Mouse (Mus musculus): Measurements from ENCODE around the gene Kpna2. TPM values are rescaled to one million over a fixed set of nuclear protein-coding genes. Genes with fewer than 3 reads are reported as not detected.
A peak's percentile ranks its signal among the peaks of the same experiment; 100 is the strongest.
"Not testable (repeated sequence)": the region's sequence is repeated elsewhere in the genome, so short reads cannot be mapped to it uniquely, and the experiment has no call there.

Gene Kpna2
- polyA plus RNA-seq, 1 experiment: 37.6 TPM

DNA sequence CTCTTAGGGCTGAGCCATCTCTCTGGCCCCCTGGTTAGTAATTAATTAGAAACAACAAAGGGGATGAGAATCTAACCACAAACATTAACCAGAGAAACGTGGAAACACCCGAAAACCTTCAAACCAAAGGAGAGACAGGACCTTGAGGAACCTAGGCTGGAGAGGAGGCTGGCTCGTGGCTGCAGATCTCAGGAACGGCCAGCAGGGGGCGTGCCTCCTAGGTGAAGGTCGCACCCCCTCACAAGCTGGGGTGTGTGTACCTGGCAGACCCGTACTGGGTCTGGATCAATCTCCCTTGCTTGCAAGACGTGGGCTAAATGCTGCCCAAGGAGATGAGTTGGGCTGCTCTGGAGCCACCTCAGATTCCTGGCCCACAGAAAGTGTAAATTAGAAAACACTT, 19.3 kb upstream of the Kpna2 start:
- DNase-seq (ENCODE audit: low spot score): no peak

DNA sequence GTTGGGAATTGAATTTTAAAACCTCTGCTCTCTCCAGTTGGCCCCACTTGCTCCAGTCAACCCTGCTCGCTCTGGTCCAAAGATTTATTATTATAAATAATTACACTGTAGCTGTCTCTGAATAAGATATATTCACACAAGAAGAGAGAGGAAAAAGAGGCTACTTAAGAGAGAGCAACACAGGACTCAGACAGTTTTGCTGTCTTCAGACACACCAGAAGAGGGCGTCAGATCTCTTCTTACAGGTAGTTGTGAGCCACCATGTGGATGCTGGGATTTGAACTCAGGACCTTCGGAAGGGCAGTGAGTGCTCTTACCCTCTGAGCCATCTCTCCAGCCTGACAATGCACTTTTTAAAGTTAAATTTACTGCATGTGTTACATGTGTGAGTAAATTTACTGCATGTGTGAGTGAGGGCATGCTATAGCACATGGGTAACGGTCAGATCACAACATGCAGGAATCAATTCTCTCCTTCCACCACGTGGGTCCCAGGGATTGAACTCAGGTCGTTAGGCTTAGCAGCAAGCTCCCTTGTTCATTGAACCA, 18.1 kb upstream of the Kpna2 start:
- no peak for DNase-seq (ENCODE audit: low spot score)

DNA sequence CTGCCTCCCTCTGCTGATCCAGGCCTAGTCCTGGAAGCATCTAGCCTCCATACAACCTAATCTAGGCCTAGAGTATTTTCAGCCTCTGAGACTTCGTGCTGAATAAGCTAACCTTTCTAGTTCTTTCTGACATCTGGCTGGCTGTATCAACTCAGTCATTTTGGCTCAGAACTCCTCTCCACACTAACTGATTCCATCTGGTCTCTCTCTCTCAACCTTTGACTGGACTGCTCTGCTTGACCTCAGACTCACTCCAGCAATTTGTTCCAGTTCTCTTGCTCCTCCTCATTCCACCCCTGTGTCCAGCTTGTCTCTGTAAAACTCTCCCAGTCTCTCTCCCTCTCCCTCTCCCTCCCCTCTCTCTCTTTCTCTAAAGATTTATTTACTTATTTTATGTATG, 17.6 kb upstream of the Kpna2 start:
- no peak for DNase-seq (ENCODE audit: low spot score)

DNA sequence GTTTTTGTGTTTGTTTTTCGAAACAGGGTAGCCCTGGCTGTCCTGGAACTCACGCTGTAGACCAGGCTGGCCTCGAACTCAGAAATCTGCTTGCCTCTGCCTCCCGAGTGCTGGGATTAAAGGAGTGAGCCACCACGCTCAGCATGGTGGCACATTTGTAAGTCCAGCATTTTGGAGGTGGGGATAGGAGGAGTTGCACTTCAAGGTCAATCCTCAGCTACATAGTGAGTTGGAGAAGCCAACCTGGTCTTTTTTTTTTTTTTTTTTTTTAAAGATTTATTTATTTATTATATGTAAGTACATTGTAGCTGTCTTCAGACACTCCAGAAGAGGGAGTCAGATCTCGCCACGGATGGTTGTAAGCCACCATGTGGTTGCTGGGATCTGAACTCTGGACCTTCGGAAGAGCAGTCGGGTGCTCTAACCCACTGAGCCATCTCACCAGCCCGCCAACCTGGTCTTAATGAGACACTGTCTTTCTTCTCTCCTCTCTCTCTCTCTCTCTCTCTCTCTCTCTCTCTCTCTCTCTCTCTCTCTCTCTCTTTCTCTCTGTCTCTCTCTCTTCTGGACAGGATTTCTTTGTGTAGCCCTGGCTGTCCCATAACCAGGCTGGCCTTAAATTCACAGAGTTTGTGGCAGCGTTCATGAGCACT, 16.3 kb upstream of the Kpna2 start:
- not testable (repeated sequence) for DNase-seq (ENCODE audit: low spot score)

DNA sequence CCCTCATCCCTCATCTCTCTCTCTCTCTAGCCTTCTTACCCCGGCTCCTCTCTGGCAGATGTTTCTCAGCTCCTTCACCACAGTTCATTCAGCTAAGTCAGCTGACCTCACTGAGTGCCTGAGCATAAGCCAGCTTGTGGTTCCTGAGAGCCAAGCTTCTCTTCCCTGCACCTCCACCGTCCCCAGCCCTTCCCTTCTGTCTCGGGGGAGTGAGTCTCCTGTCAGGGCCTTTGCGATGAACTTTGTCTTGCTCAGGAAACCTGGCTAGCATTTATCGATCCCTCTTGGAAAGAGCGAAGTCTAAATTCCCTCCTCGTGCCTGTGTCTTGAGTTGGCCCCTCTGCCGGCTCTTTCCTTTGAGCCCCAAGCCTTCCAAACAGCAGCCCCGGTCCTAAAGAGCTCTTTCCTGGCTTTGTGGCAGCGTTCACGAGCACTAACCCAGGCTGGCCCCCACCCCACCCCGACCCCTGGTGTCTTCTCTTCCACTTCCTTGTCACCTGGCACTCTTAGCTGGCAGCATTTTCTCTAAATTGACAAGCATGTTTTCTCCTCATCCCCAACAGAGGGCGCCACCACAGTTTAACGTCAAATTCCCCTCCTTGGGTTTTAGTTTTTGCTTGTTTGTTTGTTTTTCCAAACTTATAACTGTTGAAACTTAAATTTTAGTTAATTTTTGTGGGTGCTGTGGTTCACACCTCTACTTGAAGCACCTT, 15.4 kb upstream of the Kpna2 start:
- no peak for DNase-seq (ENCODE audit: low spot score)

DNA sequence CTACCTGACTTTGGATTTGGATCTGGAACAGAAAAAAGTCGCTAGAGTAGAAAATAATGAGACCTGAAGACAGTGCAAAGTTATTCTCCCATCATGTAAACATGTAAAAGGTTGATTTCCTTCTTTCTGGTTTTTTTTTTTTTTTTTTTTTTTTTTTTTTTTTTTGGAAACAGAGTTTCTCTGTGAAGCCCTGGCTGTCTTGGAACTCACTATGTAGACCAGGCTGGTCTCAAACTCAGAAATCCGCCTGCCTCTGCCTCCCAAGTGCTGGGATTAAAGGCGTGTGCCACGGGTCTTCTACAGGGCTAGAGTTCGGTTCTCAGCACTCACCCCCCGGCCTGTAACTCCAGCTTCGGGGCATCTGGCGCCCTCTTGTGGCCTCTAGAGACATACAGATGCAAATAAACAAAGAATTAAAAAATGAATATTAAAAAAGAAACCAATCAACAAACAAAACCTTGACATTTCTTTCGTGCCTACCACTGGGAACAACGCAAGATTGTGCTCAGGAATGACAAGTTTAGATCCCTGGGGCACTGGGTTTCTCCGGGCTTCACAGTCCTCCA, 14.8 kb upstream of the Kpna2 start:
- no peak for DNase-seq (ENCODE audit: low spot score)

DNA sequence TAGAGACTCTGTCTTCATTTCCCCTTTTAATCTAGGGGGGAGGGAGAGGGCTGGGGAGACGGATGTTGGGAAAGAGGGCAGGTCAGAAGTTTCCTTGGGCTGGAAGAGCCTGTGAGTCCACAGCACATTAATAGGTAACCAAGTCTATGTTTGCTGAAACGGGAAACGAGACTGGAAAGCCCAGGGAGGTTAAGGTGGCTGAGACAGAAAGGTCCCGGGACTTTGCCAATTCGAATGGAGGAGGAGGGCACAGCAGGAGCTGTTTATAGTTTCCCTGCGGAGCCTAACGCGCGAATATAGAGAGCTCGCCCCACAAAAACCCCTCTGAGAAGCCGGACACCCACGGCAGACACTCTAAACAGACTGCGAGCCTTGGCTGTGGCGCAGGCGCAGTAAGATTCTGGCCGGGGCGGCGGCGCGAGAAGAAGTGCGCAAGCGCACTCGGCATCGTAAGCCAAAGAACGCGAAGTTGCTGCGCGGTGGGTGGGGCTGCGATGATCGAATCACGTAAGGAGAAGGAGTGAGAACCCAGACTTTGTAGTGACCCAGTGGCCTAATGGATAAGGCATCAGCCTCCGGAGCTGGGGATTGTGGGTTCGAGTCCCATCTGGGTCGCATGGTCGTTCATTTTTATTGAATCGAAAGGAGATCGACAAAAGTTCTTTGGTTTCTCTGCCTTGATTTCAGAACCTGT, 13.1 kb upstream of the Kpna2 start:
- peak; percentile 100 for DNase-seq (ENCODE audit: low spot score)

DNA sequence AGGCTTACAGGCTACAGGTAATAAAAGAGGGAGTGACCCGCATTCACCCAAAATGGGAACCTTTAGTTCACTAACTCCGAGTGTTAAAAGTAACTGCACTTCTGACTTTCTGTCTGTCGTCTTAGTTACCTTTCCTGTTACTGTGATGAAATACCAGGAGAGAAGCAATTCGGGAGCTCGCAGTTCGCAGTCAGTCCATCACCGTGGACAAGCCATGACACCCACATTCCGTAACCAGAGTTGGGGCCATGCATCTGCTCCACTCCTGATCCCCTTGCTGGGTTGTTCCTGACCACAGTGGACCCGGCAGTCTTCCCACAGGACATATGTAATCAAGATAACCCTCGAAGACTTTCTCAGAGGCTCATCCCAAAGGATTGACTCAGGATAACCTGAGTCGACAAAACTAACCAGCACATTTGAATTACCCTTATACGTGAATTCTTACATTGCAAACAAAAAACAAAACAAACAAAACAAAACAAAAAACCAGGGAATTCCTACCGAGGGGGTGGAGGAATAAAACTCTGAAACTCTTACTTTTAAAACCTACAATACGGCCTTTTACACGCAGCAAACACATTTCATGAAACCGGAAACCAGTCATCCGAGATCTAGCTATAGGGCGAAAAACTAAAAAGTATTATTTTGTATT, 12.5 kb upstream of the Kpna2 start:
- DNase-seq (ENCODE audit: low spot score): no peak

DNA sequence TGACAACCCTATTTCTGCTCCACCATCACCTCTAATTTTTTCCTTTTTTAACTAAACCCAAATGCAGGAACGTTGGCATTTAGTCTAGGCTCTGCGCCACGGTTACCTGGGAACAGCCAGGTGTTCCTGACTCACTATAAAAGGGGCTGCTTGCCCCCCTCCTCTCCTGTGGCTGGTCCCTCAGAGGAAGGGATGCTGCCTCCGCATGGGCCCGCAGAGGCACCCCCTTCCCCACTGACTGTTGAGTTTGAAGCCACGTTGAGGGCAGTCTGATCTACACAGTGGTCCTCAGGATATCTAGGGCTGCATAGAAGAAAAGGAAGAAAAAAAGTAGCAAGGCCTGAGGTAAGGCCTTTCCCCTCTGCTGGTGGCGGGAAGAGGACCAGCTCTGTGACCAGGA, 11.8 kb upstream of the Kpna2 start:
- no peak for DNase-seq (ENCODE audit: low spot score)

DNA sequence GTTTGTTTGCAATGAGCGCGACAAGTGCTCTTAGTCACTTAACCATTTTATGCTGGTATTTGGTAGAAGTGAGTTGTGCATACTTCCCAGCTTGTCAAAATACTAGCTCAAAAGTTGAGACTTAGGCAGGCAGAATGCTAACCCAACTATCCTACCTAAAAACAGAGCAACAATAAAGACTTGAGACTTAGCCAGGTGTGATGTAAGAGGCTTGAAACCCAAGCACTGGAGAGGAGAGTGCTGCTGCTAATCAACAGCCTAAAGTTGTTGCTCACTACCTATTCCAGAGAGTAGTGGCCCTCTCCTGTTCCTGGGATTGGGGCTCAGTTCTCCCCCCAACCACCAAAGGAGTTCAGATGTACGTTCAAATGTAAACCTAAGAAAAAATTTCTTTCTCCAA, 11.1 kb upstream of the Kpna2 start:
- DNase-seq (ENCODE audit: low spot score): no peak

DNA sequence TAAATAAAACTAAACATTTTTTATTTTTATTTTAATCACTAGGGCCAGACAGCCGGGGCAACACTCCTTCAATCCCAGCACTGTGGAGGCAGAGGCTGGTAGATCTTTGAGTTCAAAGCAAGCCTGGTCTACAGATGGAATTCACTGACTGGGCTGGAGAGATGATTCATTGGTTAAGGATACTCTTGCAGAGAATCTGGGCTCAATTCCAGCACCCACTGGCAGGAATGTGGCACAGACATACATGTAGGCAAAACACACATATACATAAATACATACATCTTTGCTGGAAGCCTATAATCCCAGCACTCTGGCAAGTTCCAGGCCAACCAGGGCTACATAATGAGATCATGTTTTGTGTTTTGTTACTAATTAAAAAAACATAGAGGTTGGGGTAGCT, 6.2 kb upstream of the Kpna2 start:
- no peak for DNase-seq (ENCODE audit: low spot score)

DNA sequence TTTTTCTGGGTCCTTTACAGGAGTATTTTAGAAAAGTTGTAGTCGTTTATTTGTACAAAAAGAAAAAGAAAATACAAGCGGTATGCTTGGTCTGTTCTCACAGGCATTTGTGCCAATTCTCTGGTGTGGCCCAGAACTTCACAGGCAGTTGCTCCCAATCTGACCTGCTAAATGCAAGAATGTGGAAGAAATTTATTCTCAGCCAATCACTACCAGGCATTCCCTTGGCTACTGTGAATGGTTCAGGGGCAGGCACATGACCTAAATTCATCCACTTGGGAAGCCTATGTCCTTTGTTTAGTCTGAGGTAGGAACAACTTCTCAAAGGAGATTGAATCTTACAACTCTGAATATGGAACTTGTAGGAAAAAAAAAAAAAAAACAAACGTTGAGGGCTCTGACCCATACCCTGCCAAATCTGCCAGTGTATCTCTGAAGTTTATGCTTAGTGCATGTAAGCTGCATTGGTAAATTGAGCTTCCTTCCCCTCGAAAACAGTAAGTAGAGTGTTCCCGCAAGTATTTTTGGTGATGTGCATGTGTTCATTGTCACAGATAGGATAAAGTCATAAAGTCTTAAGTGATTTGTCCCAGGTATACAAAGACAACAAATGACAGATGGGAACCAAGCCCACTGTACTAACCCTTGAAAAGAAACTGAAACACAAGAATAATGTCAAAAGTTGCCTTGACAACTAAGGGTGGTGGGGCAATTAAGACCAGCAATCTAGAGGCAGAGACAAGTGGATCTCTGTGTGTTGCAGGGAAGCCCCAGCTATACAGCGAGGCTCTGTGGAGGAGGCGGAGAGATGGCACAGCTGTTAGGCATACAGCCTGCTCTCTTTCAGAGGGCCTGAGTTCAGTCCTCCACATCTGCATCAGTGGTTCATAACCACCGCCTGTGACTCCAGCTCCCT, 2.7 kb upstream of the Kpna2 start:
- DNase-seq (ENCODE audit: low spot score): no peak

DNA sequence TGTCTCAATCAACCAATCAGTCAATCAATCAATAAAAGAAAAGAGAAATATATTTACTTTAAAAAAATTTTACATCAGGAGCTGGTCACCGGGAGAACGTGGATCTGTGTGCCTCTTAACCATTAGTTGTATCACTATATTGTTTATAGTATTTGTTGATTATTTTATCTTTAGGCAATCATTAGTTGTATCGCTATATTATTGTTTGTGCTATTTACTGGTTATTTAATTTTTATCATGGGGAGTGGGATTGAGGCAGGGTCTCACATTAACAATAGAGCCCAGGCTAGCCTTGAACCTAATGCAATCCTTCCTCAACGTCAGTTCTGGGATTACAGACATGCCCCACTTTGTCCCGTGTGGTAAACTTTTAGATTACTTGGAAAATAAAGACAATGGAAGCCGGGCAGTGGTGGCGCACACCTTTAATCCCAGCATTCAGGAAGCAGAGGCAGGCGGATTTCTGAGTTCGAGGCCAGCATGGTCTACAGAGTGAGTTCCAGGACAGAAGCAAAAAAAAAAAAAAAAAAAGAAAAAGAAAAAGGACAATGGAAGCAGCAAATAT, 690 bp upstream of the Kpna2 start:
- no peak for DNase-seq (ENCODE audit: low spot score)

DNA sequence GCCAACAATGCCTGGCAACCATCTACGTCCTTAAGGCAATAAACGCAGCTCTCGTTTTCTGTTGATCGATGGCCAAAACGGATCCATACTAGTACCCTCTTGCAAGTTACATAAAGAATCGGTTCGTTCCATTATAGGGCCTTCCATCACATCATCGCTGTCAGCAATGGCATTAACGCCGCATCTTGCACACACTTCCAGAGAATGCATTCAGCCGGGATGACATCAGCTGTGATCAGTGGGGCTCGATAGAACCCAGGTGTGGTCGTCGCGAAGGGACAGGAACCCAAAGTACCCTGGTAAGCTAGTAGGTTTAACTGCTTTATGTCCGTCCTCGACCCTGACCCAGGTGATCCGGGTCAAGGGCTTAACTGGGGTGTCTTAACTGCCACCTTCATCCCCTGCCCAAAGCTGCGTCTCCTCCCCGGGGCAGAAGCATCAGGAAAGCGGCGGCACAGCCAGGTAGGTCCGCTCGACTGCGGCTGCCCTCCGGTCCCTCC, 640 bp downstream of the Kpna2 start:
- no peak for DNase-seq (ENCODE audit: low spot score)

DNA sequence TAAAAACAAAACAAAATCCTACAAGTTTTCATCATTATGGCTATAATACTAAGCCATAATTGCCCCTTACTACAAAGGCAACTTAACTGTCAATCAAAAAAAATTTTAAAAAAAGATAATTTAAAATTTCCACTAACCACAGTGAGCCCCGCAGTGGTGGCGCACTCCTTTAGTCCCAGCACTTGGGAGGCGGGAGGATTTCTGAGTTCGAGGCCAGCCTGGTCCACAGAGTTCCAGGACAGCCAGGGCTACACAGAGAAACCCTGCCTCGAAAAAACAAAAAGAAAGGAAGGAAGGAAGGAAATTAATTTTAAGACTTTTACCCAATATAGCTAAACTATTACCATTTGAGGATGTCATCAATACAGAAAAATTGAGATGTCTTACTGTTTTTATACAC, 1.4 kb downstream of the Kpna2 start:
- DNase-seq (ENCODE audit: low spot score): no peak

DNA sequence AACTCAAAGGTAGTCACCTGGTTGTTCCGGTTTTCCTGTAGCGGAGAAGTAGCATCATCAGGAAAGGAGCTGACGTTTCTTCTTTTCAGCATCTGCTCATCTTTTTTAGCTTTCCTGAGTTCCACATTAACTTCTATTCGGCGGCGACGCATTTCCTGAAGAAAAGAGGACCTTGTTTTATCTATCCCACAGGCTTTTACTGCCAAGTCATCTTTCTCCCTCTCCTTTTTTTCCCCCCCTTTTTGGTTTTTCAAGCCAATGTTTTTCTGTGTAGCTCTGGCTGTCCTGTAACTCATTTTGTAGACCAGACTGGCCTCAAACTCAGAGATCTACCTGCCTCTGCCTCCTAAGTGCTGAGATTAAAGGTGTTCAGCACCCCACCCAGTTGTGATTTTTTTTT, 2.8 kb downstream of the Kpna2 start:
- DNase-seq (ENCODE audit: low spot score): not testable (repeated sequence)

DNA sequence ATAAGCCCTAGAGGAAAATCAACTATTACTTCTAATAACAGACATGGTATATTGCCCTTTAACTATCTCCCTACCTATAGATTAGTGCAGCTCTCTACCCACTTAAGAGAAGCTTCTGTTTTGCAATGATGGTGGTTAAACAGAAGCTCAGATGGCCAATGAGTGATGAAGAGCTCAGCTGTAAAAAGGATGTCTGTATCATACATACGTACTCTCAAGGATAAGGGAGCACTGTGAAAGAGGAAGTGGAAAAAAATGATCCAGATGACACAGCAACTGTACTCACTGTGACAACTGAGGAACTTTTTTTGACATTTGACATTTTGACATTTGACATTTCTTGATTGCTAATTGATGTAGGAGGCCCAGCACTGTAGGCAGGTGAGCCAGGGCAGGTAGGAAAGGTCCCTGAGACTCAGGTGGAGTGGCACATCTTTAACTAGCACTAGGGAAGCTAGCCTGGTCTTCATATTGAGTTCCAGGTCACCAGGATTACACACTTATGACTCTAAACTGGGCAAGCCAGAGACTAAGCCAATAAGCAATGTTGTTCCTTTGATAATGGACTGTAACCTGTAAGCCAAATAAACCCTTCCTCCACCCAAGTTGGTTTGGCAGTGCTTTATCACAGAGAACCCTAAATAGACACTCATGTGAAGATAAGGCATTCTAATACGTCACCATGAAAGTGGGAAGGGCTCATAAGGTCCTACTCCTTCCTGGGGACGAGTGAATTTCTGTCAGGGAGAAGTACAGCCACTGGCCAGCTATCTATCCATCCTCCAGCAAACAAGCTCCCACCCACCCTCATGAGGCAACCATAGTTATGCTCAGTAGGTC, 4.9 kb downstream of the Kpna2 start:
- no peak for DNase-seq (ENCODE audit: low spot score)

DNA sequence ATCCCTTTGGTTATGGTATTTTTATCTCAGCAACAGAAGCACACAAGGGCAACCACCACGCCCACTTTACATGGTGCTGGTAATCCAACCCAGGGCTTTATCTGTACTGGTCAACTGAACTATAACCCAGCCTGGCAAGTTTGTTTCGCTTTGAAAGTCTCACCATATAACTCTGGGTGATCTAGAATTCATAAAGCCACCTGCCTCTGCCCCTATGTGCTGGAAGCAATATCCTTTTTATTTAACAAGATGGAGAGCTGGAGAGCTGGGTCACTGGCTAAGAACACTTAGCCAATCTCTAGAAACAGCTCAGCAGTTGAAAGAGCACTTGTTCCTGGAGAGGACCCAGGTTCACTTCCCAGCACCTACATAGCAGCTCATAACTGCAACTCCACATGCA, 12.0 kb downstream of the Kpna2 start:
- no peak for DNase-seq (ENCODE audit: low spot score)

DNA sequence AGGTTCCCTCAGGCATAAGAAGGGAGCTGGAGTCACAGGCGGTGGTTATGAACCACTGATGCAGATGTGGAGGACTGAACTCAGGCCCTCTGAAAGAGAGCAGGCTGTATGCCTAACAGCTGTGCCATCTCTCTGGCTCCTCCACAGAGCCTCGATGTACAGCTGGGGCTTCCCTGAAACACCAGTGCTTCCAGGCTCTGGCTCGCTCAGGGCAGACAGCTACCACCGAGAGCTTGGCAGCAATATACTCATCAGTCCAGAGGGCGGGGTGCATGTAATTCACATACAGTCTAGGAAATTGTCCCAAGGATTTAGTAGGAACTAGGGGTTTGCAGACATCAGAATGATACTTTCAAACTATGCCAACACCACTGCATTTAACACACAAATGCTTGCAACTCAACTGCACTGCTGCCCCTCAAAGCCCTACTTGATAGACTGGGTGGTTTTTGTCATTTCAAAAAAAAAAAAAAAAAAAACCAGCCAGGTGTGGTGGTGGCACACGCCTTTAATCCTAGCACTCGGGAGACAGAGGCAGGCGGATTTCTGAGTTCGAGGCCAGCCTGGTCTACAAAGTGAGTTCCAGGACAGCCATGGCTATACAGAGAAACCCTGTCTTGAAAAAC, 13.2 kb downstream of the Kpna2 start:
- not testable (repeated sequence) for DNase-seq (ENCODE audit: low spot score)
